Mouse (Mus musculus) CD4-positive, CD25-positive, alpha-beta regulatory T cell, adult 4 months (primary cell): ENCODE data around the gene Rps6kc1. TPM values are rescaled to one million over a fixed set of nuclear protein-coding genes. Genes with fewer than 3 reads are reported as not detected.
A peak's percentile ranks its signal among the peaks of the same experiment; 100 is the strongest.

Source experiments
- ATAC-seq: one replicate; pipeline ENCODE4 v1.8.0; 2017
- polyA plus RNA-seq, 2 experiments: library from polyadenylated mRNA; unstranded; fragments of 100-300 nt; shearing (Covaris generic); gene quantifications; one replicate each; pipeline ENCODE4 v1.2.1; 2017

Gene Rps6kc1
- polyA plus RNA-seq, 2 experiments from 2014 or later: 6.2 to 9.1 TPM

DNA sequence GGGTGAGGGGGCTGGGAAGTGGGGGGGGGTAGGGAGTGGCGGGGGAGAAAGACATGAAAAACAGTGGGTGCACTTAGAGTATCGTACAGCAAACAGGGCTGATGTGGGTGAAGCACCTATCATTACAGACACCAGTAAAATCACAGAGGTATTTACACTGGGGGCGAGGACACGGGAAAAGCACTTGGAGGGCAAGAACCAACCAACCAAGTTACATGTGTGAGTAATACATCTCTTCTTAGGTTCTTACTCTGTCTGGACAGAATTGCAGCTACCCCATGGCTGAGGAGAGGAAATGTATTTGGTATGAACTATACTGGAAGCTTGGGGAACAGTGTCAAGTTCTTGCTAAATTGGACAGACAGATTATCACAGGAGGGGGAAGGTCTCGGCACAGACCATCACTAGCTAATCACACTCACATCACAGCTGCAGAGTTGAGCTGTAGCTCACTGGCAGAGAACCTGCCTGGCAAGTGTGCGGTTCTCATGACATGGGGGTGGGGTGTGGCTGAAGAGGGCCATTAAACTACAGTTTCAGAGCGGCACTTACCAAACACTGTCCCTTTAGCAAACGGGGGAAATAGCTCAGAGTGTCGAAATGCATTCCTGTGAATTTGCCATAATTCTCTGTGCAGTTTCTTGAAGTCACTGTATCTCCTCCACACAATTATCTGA, 12.5 kb downstream of the Rps6kc1 start:
- ATAC-seq: no peak

DNA sequence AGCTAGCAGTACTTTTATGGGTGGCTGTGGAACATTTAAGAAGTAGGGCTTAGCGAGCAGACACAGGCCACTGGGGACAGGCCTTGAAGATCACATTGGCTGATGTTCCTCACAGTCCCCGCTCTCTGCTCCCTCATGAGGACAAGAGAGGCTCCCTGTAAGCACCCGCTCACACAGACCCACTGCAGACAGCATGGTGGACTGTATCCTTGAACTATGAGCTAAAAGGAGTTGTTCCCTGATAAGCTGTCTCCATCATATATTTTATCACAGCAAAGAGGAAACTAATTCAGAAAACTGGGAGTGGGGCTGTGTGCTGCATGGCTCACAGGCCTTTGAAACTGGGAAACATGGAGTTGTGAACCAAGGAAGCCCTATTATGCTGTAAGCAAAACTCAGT, 13.4 kb downstream of the Rps6kc1 start:
- ATAC-seq: no peak

DNA sequence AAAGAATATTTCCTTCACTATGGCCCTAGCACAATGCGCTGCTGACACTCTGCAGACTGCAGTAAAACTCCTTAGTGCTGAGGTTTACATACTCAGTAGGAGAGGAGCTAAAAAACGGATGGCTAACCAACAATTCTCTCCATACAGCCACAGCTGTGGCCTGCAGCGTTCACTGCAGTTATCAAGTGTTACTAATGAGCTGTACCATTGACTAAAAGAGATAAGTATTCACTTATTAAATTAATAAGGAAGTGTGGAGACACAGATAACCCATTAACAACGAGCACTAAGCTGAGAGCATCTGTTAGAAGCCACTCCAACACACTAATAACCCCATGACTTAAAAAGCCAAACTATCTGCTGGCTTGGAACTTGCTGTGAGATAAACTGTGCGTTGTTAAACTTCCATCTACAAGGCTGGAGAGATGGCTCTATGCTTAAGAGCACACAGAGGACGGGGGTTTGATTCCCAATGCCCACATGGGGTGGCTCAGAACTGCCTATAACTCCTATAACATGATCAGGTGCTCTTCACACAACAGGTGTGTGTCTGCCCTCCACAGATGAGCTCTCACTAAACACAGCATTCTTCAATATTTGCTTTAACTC, 17.9 kb downstream of the Rps6kc1 start:
- ATAC-seq: no peak

DNA sequence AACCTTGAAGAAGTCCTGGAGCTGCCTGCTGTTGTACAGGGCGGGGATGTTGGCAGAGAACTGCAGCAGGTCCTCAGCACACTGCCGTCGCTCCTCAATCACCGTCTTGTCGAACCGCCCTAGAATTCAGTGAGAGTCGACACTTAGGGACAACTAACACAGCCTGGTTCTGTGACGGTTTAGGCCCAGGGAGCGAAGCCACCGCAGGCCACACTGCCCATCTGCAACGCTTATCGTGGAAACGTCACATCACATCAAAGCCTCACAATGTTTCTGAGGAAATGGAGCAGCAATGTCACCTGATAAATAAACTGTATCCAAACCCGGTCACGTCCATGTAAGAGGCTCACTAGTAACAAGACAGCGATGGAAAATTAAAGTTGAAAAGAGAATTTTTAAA, 22.9 kb downstream of the Rps6kc1 start:
- ATAC-seq: no peak

DNA sequence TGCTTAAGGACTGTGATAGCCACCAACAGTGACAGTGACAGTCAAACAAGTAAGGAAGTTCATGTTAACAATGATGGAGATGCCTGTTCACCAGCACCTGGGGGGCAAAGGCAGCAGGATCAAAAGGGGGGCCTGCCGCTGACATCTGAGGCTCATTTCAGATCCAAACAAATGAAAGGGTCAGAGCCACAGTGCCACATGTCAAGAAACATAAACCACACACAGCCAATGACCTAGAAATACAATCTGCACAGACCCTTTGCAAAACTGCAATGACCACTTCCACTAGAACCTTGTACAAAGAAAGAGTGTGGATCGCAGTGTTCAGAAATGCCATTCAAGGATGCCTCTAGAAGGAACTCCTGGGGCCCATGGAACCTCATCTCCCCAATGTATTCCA, 23.5 kb downstream of the Rps6kc1 start:
- no peak for ATAC-seq

DNA sequence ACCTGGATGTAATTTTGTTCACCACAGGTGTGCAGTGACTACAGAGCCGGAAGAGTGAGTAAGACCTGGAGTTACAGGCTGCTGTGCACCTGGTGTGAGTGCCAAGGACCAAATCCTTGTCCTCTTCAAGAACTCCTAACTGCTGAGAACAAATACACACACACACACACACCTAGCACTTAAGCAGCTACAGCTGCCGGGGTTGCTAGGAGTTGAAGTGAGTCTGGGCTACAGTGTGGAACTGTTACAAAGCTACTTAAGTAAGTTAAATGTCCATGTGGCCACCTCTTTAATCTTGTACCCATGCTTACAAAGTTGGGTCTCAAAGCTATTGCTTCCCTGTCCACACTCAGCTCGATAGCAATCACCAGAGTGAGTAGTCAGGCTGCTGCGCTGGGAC, 25.6 kb downstream of the Rps6kc1 start:
- ATAC-seq: no peak

DNA sequence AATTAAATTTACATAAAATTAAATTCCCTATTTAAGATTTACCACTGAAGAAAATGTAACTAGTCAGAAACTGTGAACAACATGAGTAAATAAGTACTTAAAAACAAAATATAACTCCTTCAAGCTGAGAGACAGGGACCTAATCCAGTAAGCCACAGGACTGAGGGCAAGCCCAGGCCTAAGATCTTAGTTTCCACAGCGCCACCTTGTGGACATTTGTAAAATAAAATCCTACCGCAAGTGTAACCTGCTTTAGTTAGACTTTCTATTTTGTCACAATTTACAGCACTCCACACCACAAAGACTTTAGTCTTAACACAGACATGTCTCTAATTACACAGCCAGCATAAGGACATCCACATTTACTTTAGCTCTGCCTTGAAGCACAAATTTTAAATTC, 30.1 kb downstream of the Rps6kc1 start:
- peak; percentile 72 for ATAC-seq

DNA sequence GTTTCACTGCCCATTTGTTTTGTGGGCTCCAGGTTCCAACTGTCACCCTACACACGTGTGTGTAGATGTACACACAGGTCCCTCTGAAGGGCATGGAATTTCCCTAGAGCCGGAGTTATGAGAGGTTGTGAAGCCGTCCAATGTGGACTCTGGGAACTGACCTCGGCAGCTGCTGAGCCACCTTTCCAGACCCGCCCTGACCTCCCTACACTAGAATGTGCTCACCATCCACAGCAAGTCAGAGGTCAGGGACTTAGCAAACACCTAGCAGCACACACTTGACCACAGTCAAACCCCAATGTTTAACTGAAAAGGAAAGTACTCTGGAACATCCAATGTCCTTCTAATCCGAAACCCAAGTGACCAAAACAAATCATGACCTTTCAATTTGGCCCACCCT, 30.9 kb downstream of the Rps6kc1 start:
- no peak for ATAC-seq

DNA sequence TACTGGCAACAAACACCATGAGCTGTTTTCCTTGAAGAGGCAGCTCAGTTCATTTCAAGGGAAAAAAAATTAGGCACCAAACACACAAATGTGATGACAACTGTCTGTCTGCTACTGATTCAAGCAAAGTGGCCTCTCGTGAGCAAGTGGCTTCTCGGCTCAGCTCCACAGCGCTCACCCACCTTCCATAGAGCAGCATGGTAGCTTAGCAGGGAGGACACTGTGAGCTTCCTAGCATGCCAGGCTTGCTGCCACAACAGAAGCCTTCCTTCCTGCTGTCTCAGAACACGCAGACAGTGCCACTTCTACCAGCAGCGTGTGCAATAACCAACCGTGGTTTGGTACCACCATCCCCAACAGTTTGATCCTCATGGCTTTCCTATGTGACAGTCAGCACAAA, 35.8 kb downstream of the Rps6kc1 start:
- no peak for ATAC-seq

DNA sequence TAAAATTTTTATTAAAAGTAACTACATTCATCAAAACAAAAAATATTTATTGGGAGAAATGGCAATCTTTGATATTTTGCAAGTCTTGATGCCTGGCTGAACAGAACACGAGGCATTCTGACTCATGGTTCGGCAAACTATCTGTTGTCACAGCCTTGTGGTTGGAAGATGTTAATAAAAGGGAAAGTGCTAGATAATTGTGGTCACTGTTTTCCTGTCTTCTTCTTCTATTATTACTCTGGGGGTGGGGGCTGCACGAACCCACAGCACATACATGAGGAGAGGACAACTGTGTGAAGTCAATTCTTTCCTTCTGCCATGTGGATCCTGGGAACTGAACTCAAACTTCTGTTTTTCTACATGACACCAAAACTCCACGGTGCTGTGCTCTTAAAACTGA, 36.5 kb downstream of the Rps6kc1 start:
- peak; percentile 74 for ATAC-seq

DNA sequence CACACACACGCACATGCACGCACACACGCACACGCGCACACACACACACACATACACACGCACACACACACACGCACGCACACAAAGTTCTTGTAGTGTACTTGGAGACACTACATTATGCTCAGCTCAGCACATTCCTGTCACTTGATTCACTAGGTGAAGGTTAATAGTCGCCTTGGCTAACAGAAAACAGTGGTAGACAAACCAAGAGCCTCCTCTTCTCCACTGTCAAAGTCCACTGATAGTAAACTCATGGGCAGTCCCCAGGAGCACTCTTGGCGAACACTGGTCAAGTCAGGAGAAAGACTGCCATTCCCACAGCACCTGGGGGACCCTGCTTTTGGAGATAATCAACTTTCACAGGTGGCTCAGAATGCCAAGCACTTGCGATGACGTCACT, 40.5 kb downstream of the Rps6kc1 start:
- ATAC-seq: no peak

DNA sequence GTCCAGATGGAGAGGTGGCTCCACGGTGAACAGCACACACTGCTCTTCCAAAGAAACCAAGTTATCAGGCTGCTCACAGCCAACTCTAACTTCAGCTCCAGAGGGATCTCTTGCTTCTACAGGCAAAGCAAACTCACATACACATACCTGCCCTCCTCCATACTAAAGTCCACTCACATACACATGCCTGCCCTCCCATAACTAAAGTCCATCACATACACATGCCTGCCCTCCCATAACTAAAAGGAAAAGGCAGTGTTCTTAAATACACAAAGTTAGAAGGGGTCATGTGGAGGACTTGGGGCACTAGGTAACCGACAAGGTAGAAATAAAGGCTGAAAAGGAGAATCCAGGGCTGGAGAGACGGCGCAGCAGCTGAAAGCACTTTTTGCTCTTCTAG, 41.6 kb downstream of the Rps6kc1 start:
- ATAC-seq: no peak

DNA sequence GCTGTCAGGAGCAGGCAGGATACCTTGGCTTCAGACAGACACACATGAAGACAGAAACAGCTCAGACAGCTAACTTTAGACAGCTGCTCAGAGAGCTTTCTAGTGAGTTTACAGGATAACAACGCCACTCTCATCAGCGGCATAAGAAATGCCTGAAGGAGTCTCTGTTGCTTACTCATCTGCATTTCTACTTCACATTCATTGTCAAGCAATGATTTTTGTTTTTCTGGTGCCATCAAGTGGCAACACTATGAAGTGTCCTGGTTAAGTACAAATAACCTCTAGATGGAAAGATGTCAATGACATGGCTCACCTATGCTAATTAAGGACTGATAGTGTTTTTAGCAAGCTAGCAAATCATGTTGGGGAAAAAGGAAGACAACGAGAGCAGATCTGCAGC, 42.8 kb downstream of the Rps6kc1 start:
- ATAC-seq: no peak

DNA sequence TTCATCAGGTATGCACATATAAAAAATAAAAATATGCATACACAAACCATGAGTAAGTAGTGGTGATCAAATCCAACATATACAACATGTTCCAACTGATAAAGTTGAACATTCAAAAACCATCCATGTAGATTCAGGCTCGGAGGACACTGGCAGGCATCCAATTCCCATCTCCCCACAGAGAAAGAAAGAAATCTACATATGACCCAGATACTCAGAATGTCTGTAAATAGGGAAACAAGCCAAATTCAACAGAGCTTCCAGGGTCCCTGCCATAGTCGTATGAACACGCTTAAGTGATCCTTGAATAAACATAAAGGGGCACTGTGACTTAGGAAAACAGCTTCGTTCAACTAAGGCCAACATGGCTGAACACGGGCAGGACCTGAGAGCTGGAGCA, 49.9 kb downstream of the Rps6kc1 start:
- no peak for ATAC-seq

DNA sequence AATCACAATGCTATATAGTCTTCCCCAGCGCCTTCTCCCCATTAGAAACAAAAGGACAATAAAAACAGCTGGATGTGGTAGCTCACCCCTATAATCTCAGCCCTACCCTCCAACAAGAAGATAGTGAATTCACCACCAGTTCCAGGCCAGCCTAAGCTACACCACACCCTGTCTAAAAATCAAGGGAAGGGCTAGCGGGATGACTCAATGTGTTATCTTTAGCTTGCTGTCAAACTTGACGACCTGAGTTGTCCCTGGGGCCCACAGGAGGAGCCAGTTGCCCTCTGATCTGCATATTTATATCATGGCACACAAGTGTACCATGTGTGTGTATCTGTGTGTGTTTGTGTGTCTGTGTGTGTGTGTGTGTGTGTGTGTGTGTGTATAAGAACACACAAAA, 57.1 kb downstream of the Rps6kc1 start:
- no peak for ATAC-seq

DNA sequence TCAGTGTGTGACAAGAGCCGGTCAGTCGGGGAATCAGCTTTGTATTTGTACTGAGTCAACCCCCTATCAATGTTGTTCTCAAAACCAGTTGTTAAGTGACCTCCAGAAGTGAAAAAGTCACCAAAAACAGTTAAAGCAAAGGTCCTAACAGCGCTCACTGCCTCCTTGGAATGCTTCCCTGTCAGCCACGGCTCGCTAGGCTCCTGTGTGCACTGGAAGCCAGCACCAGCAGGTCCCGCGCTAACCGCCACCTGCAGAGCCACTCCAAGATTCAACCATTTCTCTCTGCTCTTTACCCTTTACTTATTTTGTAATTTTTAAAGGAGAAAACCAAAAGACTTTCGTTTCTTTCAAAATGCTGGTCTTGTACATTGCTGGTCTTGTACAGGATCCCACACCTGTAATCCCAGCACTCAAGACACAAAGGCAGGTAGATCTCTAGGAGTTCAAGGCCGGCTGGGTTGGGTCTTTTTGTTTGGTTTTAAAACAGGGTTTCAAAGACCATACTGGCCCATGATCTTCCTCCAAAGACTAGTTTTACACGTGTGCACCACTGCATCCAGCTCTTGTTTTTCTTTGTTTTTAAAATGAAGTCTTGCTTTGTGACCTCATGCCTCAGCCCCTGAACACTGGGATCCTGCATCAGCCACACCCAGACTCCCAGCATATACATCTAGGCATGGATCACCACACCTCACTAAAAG, 62.3 kb downstream of the Rps6kc1 start:
- ATAC-seq: no peak

DNA sequence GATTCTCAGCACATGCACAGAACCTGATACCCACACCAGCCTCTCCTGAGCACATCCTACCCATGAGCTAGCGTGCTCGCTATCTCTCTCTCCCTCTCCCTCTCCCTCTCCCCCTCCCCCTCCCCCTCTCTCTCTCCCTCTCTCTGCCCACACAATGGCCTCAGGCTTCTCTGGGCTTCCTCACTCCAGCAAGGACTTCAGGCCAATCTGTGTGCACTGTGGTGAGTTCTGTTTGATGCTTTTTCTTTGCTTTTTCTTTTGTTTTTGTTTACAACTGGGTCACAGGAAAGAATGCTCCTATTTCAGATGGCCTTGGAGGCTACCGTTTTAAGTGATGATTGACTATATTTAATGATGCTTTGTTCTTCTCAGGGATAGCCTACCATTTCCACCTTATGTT, 62.9 kb downstream of the Rps6kc1 start:
- ATAC-seq: no peak

DNA sequence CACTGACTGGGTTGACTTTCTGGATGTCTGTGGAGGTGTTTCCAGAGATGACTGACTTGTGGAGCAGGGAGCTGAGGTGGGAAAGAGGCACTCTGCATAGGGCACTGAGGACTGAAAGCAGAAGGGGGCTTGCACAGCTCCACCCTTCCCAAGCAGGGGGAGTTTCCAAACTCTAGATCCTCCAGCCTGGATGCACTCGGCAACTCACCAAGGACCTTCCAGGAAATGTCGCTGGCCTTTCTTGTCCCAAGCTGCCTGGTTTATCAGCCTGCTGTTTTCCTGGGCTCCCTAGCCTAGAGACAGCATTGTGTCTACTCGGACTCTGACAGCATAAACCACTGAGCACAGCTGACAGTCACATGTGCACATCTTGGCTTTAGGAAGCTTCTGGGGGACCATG, 64.6 kb downstream of the Rps6kc1 start:
- no peak for ATAC-seq

DNA sequence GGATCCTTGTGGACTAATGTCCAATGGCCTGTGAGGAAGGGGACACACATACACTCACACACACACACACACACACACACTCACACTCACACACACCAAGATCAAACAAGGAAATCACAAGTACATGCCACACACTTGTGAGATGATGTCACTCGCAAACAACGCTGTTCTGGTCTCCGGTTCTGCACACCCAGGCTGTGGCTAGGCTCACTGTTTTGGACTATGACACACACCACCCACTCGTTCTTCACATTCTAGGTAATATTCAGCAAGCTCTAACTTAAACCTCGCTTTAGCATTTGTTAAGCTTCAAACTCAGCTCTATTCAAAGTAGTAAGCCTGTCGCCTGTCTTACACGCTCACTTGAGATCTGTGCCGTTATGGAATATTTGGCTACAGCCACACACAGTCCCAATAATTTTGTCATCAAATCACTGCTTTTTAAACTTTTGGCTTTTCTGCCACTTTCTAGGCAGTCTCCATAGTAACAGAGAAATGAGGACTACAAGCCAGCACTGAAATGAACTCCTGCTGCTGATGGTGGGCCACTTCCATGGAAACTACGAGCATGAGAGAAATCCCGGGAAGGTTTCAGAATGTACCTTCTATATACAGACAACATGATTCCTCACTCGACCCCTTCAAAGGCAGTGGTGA, 65.4 kb downstream of the Rps6kc1 start:
- no peak for ATAC-seq

DNA sequence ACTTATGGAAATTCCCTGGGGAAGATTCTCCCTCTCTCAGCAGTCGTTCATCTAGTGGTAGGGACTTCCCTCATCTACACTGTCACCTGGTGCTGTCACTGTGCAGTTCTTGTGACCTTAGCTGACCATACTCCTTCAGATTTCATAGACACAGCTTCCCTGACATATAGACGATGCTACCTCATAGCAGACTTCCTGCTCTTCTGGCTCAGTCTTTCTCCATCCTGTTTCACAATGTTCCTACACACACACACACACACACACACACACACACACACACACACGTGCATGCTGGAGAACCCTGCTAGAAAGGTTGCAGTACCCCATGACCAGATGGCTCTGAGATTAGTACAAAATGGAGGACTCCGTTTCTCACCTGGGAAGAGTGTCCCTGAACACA, 66.2 kb downstream of the Rps6kc1 start:
- ATAC-seq: no peak

DNA sequence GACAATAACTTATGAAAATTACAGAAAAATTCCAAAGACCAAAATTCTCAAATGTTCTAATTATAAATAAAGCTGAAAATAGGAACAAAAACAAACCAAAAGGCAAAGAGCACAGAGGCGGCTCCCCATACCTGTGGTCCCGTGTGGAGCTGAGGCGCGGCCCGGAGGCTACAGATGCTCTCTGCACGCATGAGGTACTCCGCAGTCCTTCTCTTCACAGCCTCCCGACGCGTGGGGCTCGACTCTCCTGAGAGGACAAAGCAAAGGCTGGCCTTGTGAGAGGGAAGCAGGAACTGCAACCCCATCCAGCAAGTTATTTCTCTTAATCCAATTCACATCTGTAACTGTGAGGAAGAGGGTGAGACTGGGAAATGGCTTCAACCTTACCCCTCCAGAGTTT, 67.2 kb downstream of the Rps6kc1 start:
- no peak for ATAC-seq

DNA sequence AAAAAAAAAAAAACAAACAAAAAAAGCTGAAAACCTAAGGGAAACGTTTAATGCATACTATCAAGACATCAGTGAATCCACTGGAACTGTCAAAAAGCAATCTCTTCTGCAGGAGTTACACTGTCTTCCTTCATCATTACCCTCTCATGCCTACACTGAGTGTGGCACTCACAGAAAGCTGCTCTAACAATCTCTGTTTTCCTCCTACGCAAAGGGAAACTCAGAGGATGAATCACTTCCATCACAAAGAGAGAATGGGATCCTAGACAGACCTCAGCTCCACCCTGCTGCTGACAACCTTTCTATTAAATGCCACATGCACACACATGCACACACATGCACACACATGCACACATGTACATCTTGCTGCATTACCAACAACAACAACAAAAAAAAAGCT, 75.5 kb downstream of the Rps6kc1 start:
- ATAC-seq: no peak

DNA sequence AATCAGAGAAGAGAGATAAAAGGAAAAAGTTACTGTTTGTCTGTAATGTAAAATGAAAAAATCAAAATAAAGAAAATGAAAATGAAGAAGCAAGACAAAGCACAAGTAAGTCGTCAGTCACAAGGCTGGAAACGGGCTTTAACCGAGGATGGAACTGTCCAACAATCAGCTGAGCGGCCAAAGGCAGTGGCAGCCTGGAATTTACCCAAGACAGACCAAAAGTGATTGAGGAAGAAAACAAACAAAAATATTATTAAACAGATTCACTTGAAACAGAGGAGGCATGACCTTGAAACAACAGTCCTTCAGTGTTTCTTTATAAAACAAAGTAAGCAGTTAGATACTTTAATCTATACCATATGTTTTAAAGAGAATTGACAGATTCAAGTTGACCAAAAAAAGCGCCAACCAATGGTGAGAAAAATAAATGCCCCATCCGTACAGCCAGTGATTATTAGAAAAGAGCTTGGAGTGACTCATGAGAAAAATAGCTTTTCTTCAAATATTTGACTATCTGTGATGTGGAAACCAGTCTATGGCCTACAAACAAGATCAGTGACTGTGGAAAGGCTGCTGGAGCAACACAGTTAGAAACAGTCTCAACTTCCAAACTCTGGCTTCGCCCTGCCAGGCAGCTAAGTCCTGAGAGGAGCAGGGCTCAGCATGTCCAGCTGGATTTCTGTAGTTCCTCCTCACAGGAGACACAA, 77.2 kb downstream of the Rps6kc1 start:
- no peak for ATAC-seq
